Mouse (Mus musculus): ENCODE data around the gene Atxn1.

DNA sequence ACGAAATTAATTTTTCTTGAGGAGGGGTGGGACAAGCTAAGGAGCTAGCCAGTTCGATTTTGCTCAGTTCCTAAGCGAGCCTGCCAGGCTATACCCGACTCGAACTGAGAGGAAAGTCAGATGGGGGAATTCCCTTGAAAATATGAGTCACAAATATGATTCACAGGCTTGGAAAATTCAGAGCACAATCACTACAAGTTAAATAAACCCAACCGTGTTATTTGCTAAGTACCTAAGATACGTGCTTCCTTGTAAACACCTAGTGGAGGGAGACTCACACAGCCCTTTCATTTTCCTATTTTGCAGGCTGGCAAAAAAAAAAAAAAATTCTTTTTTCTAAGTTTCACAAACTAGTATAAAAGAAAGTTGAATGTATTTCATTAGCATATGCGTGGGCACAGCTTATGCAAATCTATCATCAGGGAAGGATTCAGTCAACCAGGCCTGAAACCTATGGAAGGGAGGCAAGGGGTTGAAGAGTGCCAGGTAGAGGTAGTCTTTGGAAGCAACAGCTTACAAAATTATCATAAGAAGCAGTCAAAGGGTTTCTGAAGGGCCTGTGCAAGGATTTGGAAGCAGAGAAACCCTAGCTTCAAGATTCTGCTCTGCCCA, 127.1 kb downstream of the Atxn1 start:
- TF ChIP-seq POLR2A (IDR thresholded peaks at IDR 0.05; ENCODE audit: insufficient read length, low read depth) (no peak), USF1 (IDR thresholded peaks at IDR 0.05; ENCODE audit: low read depth) (no peak), MAX (IDR thresholded peaks at IDR 0.05; ENCODE audit: low read depth) (no peak), MYOD1 (IDR thresholded peaks at IDR 0.05; ENCODE audit: control insufficient read depth in 1 of 3, insufficient read length in 2 of 3, low read depth in 2 of 3) (no peak), REST (IDR thresholded peaks at IDR 0.05; ENCODE audit: insufficient read depth, insufficient read length) (no peak), CEBPB (IDR thresholded peaks at IDR 0.05; ENCODE audit: insufficient read depth, poor library complexity, severe bottlenecking) (no peak)

All from myocyte (in vitro differentiated cells).